ENCODE assay signal across 21 mouse cellular contexts in the genomic region with DNA sequence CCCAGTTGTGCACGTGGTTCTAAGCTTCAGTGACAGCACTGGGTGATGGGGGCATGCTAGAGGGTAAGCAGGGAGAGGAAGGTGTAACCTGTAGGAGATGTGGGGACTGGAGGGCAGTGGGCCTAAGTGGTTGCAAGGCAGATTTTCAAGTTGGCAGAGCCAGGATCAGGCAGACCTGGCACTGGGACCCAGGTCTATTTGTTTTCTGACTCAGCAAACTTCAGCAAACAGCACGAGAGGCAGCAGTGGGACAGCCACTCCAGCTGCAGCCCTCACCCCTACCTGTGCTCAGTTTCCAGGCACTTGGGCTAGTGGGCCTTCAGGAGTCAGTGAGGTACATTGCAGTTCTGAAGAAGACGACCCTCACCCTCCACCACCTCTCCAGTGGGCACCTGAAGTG.
"Had no signal": no experiment of that assay in that cellular context is flagged by ENCODE, and none has a peak within 500 bp of the region (broad histone marks: within the 10 kb centered on the region; RNA-seq: fewer than 3 reads in every experiment).

No protein-coding gene starts in this region.

- DNase-seq: kidney, adult 18-20 months; kidney, adult 9 months; kidney, postnatal 14 days; kidney, postnatal 4 days; left cerebral cortex, postnatal 4 days; right cerebral cortex, adult 18-20 months; right cerebral cortex, postnatal 14 days; right cerebral cortex, postnatal 4 days; thymus, adult 2 months; thymus, postnatal 14 days; thymus, postnatal 4 days had no signal

- H3K4me2 ChIP-seq: limb, embryonic 12.5 days; limb, embryonic 15.5 days; midbrain, embryonic 13.5 days; neural tube, embryonic 12.5 days; neural tube, embryonic 15.5 days had no signal

- ATAC-seq: inflammation-experienced regulatory T-cells, adult 6 months; intestine, embryonic 16.5 days; midbrain, embryonic 13.5 days had no signal

- H3K9ac ChIP-seq: limb, embryonic 12.5 days; limb, embryonic 15.5 days; midbrain, embryonic 13.5 days; neural tube, embryonic 12.5 days; neural tube, embryonic 15.5 days had no signal

- H3K9me3 ChIP-seq: limb, embryonic 12.5 days; limb, embryonic 15.5 days; megakaryocyte, embryonic 14.5 days; midbrain, embryonic 10.5 days; midbrain, embryonic 13.5 days; neural tube, embryonic 12.5 days; neural tube, embryonic 15.5 days had no signal

- H3K4me3 ChIP-seq: limb, embryonic 12.5 days; limb, embryonic 15.5 days; megakaryocyte, embryonic 14.5 days; midbrain, embryonic 10.5 days; midbrain, embryonic 13.5 days; neural tube, embryonic 12.5 days; neural tube, embryonic 15.5 days had no signal

- H3K27me3 ChIP-seq: limb, embryonic 12.5 days; limb, embryonic 15.5 days; megakaryocyte, embryonic 14.5 days; midbrain, embryonic 13.5 days; neural tube, embryonic 12.5 days; neural tube, embryonic 15.5 days had no signal

- H3K27ac ChIP-seq: limb, embryonic 12.5 days; limb, embryonic 15.5 days; midbrain, embryonic 10.5 days; midbrain, embryonic 13.5 days; neural tube, embryonic 12.5 days; neural tube, embryonic 15.5 days; stomach, postnatal 0 days had no signal
